Mouse (Mus musculus) CH12.LX (cell line): Measurements from ENCODE around the gene Chchd6. TPM values are rescaled to one million over a fixed set of nuclear protein-coding genes. Genes with fewer than 3 reads are reported as not detected.

Source experiments
- DNase-seq: peaks from one replicate; pipeline ENCODE4 v3.0.0-alpha.2; 2013; ENCODE audit errors: extremely low read depth
- H3K27ac ChIP-seq: 2 replicates; pipeline ENCODE4 v1.5.1; 2012; ENCODE audit warnings: low read depth, mild to moderate bottlenecking, control low read depth, moderate library complexity; ENCODE audit not compliant: insufficient read depth
- H3K27me3 ChIP-seq: replicated peaks from 2 replicates; pipeline ENCODE3; 2012; ENCODE audit warnings: inconsistent platforms
- H3K36me3 ChIP-seq, 2 experiments: replicated peaks in 1 of 2; 2 replicates each; pipeline versions ENCODE3 to v1.6.1; 2012; ENCODE audit warnings: inconsistent platforms in 1 of 2, low read length in 1 of 2, mild to moderate bottlenecking in 1 of 2, mixed read lengths in 1 of 2, moderate library complexity in 1 of 2; ENCODE audit not compliant: control insufficient read depth in 1 of 2, insufficient read depth in 1 of 2
- H3K4me1 ChIP-seq, 2 experiments: 2 replicates each; pipeline ENCODE4 v1.6.1; 2012; ENCODE audit warnings: inconsistent platforms in 1 of 2, moderate library complexity in 1 of 2; ENCODE audit not compliant: insufficient read depth in 2 of 2, control insufficient read depth in 1 of 2
- H3K4me2 ChIP-seq: 2 replicates; pipeline ENCODE4 v1.6.1; 2012; ENCODE audit warnings: low read depth, mild to moderate bottlenecking, control low read depth; ENCODE audit not compliant: poor library complexity, insufficient read depth, severe bottlenecking
- H3K4me3 ChIP-seq, 3 experiments: fragments of 150-350 bp in 1 of 3; sonication (generic) in 1 of 3; replicated peaks in 1 of 3; 2 replicates each; pipeline versions ENCODE3 to v1.5.1; 2011 to 2012; ENCODE audit warnings: low read depth in 2 of 3, low read length in 2 of 3, mild to moderate bottlenecking in 2 of 3, moderate library complexity in 2 of 3, control low read depth in 1 of 3, improper control_type of control experiment in 1 of 3, inconsistent platforms in 1 of 3, mixed read lengths in 1 of 3; ENCODE audit not compliant: poor library complexity in 1 of 3
- H3K79me2 ChIP-seq: replicated peaks from 2 replicates; pipeline ENCODE4 v1.6.1; 2012; ENCODE audit warnings: mild to moderate bottlenecking, moderate library complexity; ENCODE audit not compliant: control insufficient read depth, poor library complexity, insufficient read depth, severe bottlenecking; ENCODE audit errors: extremely low read depth
- H3K9ac ChIP-seq: 2 replicates; pipeline ENCODE4 v1.6.1; 2012; ENCODE audit warnings: low read depth, mild to moderate bottlenecking, control low read depth, moderate library complexity; ENCODE audit not compliant: insufficient read depth
- H3K9me3 ChIP-seq: replicated peaks from 2 replicates; pipeline ENCODE3; 2012; ENCODE audit warnings: low read length, inconsistent platforms, mixed read lengths
- CHD2 ChIP-seq: IDR thresholded peaks from 2 replicates; pipeline ENCODE4 v1.6.1; 2011; ENCODE audit warnings: low read length, improper control_type of control experiment
- CTCF ChIP-seq, 2 experiments: IDR thresholded peaks in 1 of 2; conservative IDR thresholded peaks in 1 of 2; 2 replicates each; pipeline ENCODE4 v1.5.1; 2011 to 2012; ENCODE audit warnings: low read depth in 2 of 2, low read length in 2 of 2, improper control_type of control experiment in 1 of 2, inconsistent platforms in 1 of 2, mild to moderate bottlenecking in 1 of 2, moderate library complexity in 1 of 2
- ELF1 ChIP-seq: IDR thresholded peaks from 2 replicates; pipeline ENCODE4 v1.6.1; 2014; ENCODE audit warnings: low read depth, mild to moderate bottlenecking, inconsistent platforms, low read length, improper control_type of control experiment
- ETS1 ChIP-seq: conservative IDR thresholded peaks from 2 replicates; pipeline ENCODE4 v1.6.1; 2012; ENCODE audit warnings: low read depth, mild to moderate bottlenecking, inconsistent platforms, low read length, improper control_type of control experiment, moderate library complexity
- HCFC1 ChIP-seq: IDR thresholded peaks from 2 replicates; pipeline ENCODE4 v1.6.1; 2012; ENCODE audit warnings: low read depth, mild to moderate bottlenecking, inconsistent platforms, low read length, improper control_type of control experiment
- JUN ChIP-seq: IDR thresholded peaks from 2 replicates; pipeline ENCODE4 v1.6.1; 2011; ENCODE audit warnings: low read depth, mild to moderate bottlenecking, low read length, improper control_type of control experiment, moderate library complexity; ENCODE audit not compliant: insufficient read depth
- KAT2A ChIP-seq: IDR thresholded peaks from 2 replicates; pipeline ENCODE4 v1.6.1; 2012; ENCODE audit warnings: low read length, improper control_type of control experiment, inconsistent platforms; ENCODE audit not compliant: insufficient replicate concordance
- MAZ ChIP-seq: IDR thresholded peaks from 2 replicates; pipeline ENCODE4 v1.6.1; 2012; ENCODE audit warnings: low read depth, mild to moderate bottlenecking, inconsistent platforms, low read length, improper control_type of control experiment, moderate library complexity
- MEF2A ChIP-seq: IDR thresholded peaks from 2 replicates; pipeline ENCODE4 v1.6.1; 2014; ENCODE audit warnings: low read depth, mild to moderate bottlenecking, inconsistent platforms, low read length, improper control_type of control experiment, borderline replicate concordance
- MYC ChIP-seq: IDR thresholded peaks from 2 replicates; pipeline ENCODE4 v1.6.1; 2011; ENCODE audit warnings: low read depth, mild to moderate bottlenecking, improper control_type of control experiment, low read length
- NELFE ChIP-seq: IDR thresholded peaks from 2 replicates; pipeline ENCODE4 v1.6.1; 2011; ENCODE audit warnings: low read depth, low read length, improper control_type of control experiment
- NRF1 ChIP-seq: IDR thresholded peaks from 2 replicates; pipeline ENCODE4 v1.6.1; 2014; ENCODE audit warnings: low read depth, mild to moderate bottlenecking, inconsistent platforms, low read length, improper control_type of control experiment, moderate library complexity
- POLR2A ChIP-seq: IDR thresholded peaks from 2 replicates; pipeline ENCODE4 v1.6.1; 2011; ENCODE audit warnings: low read depth, mild to moderate bottlenecking, improper control_type of control experiment, low read length
- POLR2AphosphoS2 ChIP-seq: IDR thresholded peaks from 2 replicates; pipeline ENCODE4 v1.6.1; 2011; ENCODE audit warnings: low read depth, low read length, improper control_type of control experiment
- RAD21 ChIP-seq: IDR thresholded peaks from 2 replicates; pipeline ENCODE4 v1.6.1; 2011; ENCODE audit warnings: low read depth, mild to moderate bottlenecking, low read length, improper control_type of control experiment, moderate library complexity
- SIN3A ChIP-seq: IDR thresholded peaks from 2 replicates; pipeline ENCODE4 v1.6.1; 2012; ENCODE audit warnings: low read length, improper control_type of control experiment, inconsistent platforms
- SMC3 ChIP-seq: IDR thresholded peaks from 2 replicates; pipeline ENCODE4 v1.6.1; 2011; ENCODE audit warnings: low read depth, low read length, improper control_type of control experiment
- TBP ChIP-seq: conservative IDR thresholded peaks from 2 replicates; pipeline ENCODE4 v1.6.1; 2011; ENCODE audit warnings: low read depth, low read length, improper control_type of control experiment
- TCF12 ChIP-seq: IDR thresholded peaks from 2 replicates; pipeline ENCODE4 v1.6.1; 2014; ENCODE audit warnings: low read depth, mild to moderate bottlenecking, inconsistent platforms, low read length, improper control_type of control experiment
- UBTF ChIP-seq: IDR thresholded peaks from 2 replicates; pipeline ENCODE4 v1.6.1; 2012; ENCODE audit warnings: low read depth, mild to moderate bottlenecking, inconsistent platforms, low read length, improper control_type of control experiment, moderate library complexity
- USF1 ChIP-seq: IDR thresholded peaks from 2 replicates; pipeline ENCODE4 v1.6.1; 2014; ENCODE audit warnings: low read depth, mild to moderate bottlenecking, inconsistent platforms, low read length, improper control_type of control experiment
- USF2 ChIP-seq: conservative IDR thresholded peaks from 2 replicates; pipeline ENCODE4 v1.6.1; 2011; ENCODE audit warnings: low read depth, low read length, improper control_type of control experiment
- ZKSCAN1 ChIP-seq: IDR thresholded peaks from 2 replicates; pipeline ENCODE4 v1.6.1; 2012; ENCODE audit warnings: low read depth, inconsistent platforms, low read length, improper control_type of control experiment, borderline replicate concordance
- dilution Hi-C: fragments of 300-500 bp; cut with MboI; formaldehyde crosslinking; loops from 2 replicates; pipeline ENCODE4 v1.14.3; 2020; ENCODE audit warnings: low sequenced_read_pairs; ENCODE audit not compliant: extremely low pct_unique_long_range_greater_than_20kb, extremely low pct_ligation_motif_present
- in situ Hi-C: fragments of 300-500 bp; cut with MboI; formaldehyde crosslinking; loops from 3 replicates; pipeline ENCODE4 v1.14.3; 2019; ENCODE audit warnings: low sequenced_read_pairs, low pct_ligation_motif_present, low pct_unique_long_range_greater_than_20kb, mixed read lengths
- polyA plus RNA-seq: library from polyadenylated mRNA; unstranded; fragments of >175 nt; gene quantifications from 2 replicates; pipeline ENCODE4 v1.2.1, GENCODE M21; 2012; ENCODE audit warnings: low read depth; ENCODE audit not compliant: insufficient read length
- total RNA-seq, 2 experiments: library from RNA; depleted of rRNA; stranded (reverse); fragments of 300-350 nt in 1 of 2; fragments of >200 nt in 1 of 2; gene quantifications; 2 replicates each; pipeline ENCODE4 v1.2.3; 2012 to 2014

Chchd6 gene
- total and polyA plus RNA-seq, 3 experiments: 33.3 to 41.5 (median 41.3) TPM

- H3K36me3 ChIP-seq: peaks cover 0 to 8% of the 10 kb centered on the region in 2 experiments
- H3K27ac ChIP-seq: no peak overlapping the region
- no peak overlapping the region for H3K4me3 ChIP-seq
- in situ Hi-C loops (no loop called here), dilution Hi-C loops (no loop called here)
- H3K9me3 ChIP-seq: no peaks in the 10 kb centered on the region
- H3K9ac ChIP-seq: no peak overlapping the region
- no peaks in the 10 kb centered on the region for H3K27me3 ChIP-seq
- H3K79me2 ChIP-seq: no peaks in the 10 kb centered on the region
- no peak for DNase-seq
- H3K4me1 ChIP-seq: peaks cover 28 to 47% of the 10 kb centered on the region in 2 experiments
- no peak overlapping the region for H3K4me2 ChIP-seq
- no peak for TF ChIP-seq POLR2A
- no peak for TF ChIP-seq SMC3
- no peak for TF ChIP-seq UBTF
- no peak for TF ChIP-seq CTCF (conservative IDR thresholded peaks at IDR 0.05 in 1 of 2, IDR thresholded peaks at IDR 0.05 in 1 of 2; ENCODE audit: low read depth in 2 of 2, low read length in 2 of 2)
- no peak for TF ChIP-seq USF1
- no peak for TF ChIP-seq JUN
- no peak for TF ChIP-seq TCF12
- no peak for TF ChIP-seq KAT2A
- no peak for TF ChIP-seq MEF2A
- no peak for TF ChIP-seq RAD21
Observed at GRCm38 (mm10) chr6:89420110-89420509, 175.3 kb downstream of the Chchd6 start.

GRCm38 (mm10) chr6:89419066-89419815 is 176.2 kb downstream of the Chchd6 start:
- H3K4me2 ChIP-seq: no peak overlapping the region
- peaks cover 0 to 8% of the 10 kb centered on the region in 2 experiments for H3K36me3 ChIP-seq
- in situ Hi-C loops (no loop called here), dilution Hi-C loops (no loop called here)
- no peaks in the 10 kb centered on the region for H3K27me3 ChIP-seq
- DNase-seq: no peak
- no peaks in the 10 kb centered on the region for H3K79me2 ChIP-seq
- H3K9ac ChIP-seq: no peak overlapping the region
- H3K4me3 ChIP-seq: no peak overlapping the region
- TF ChIP-seq USF2 (no peak), USF1 (no peak), ZKSCAN1 (no peak), HCFC1 (no peak), KAT2A (no peak), ELF1 (no peak), UBTF (no peak), ETS1 (no peak), RAD21 (no peak), MEF2A (no peak), JUN (no peak), CHD2 (no peak), NRF1 (no peak), NELFE (no peak), MYC (no peak), TBP (no peak), SIN3A (no peak), MAZ (no peak), POLR2AphosphoS2 (no peak)
- H3K9me3 ChIP-seq: no peaks in the 10 kb centered on the region
- peaks cover 30 to 51% of the 10 kb centered on the region in 2 experiments for H3K4me1 ChIP-seq
- no peak overlapping the region for H3K27ac ChIP-seq
